Mouse (Mus musculus) neutrophil, adult 5-6 weeks (primary cell): Measurements from ENCODE around the gene Gm28043. TPM values are rescaled to one million over a fixed set of nuclear protein-coding genes. Genes with fewer than 3 reads are reported as not detected.
A peak's percentile ranks its signal among the peaks of the same experiment; 100 is the strongest.

Source experiments
- ATAC-seq: fragments of 151-379, 151-347 bp; 2 replicates; pipeline ENCODE4 v1.8.0; 2017; ENCODE audit warnings: mild to moderate bottlenecking, moderate TSS enrichment; ENCODE audit not compliant: insufficient number of reproducible peaks, poor library complexity, low FRiP score, severe bottlenecking; ENCODE audit errors: extremely low read depth
- total RNA-seq: library from RNA; stranded (forward); fragments of 200-1000 nt; gene quantifications from 2 replicates; pipeline ENCODE4 v1.2.3, GENCODE M21; 2017

Gm28043 gene
- total RNA-seq, 1 experiment from 2014 or later = 29.8 TPM

GRCm38 (mm10) chr17:29615616-29616015 is 940 bp downstream of the Gm28043 start:
- ATAC-seq = no peak

GRCm38 (mm10) chr17:29619231-29619630 is 4.6 kb downstream of the Gm28043 start:
- no peak for ATAC-seq

GRCm38 (mm10) chr17:29623488-29623887 is 8.8 kb downstream of the Gm28043 start:
- ATAC-seq = no peak

- ATAC-seq = no peak
Observed at GRCm38 (mm10) chr17:29627285-29627684, 12.6 kb downstream of the Gm28043 start.

GRCm38 (mm10) chr17:29628946-29629345 is 14.3 kb downstream of the Gm28043 start:
- ATAC-seq = no peak

- ATAC-seq = no peak
Observed at GRCm38 (mm10) chr17:29629620-29630019, 14.9 kb downstream of the Gm28043 start.

GRCm38 (mm10) chr17:29632312-29632711 is 17.6 kb downstream of the Gm28043 start:
- ATAC-seq = no peak

- no peak for ATAC-seq
Observed at GRCm38 (mm10) chr17:29635492-29635891, 20.8 kb downstream of the Gm28043 start.

GRCm38 (mm10) chr17:29636118-29636517 is 21.4 kb downstream of the Gm28043 start:
- no peak for ATAC-seq

GRCm38 (mm10) chr17:29637377-29637776 is 22.7 kb downstream of the Gm28043 start:
- no peak for ATAC-seq

- ATAC-seq = no peak
Observed at GRCm38 (mm10) chr17:29637895-29638294, 23.2 kb downstream of the Gm28043 start.

GRCm38 (mm10) chr17:29640971-29641370 is 26.3 kb downstream of the Gm28043 start:
- no peak for ATAC-seq

- no peak for ATAC-seq
Observed at GRCm38 (mm10) chr17:29642219-29642618, 27.5 kb downstream of the Gm28043 start.

GRCm38 (mm10) chr17:29658249-29658648 is 43.6 kb downstream of the Gm28043 start:
- ATAC-seq = no peak

- ATAC-seq = peak; percentile 93
Observed at GRCm38 (mm10) chr17:29660076-29660761, 45.5 kb downstream of the Gm28043 start, which contains the start of gene Cmtr1. Gene Cmtr1 (plus strand): TSS chr17:29660595.

- no peak for ATAC-seq
Observed at GRCm38 (mm10) chr17:29660762-29661391, 46.2 kb downstream of the Gm28043 start.

- no peak for ATAC-seq
Observed at GRCm38 (mm10) chr17:29662145-29662544, 47.5 kb downstream of the Gm28043 start.

GRCm38 (mm10) chr17:29668051-29668986 is 53.6 kb downstream of the Gm28043 start:
- no peak for ATAC-seq

GRCm38 (mm10) chr17:29669030-29669429 is 54.4 kb downstream of the Gm28043 start:
- ATAC-seq = no peak
